Mouse (Mus musculus) frontal cortex, adult 2 months (tissue): ENCODE measurements around the gene Arhgef39. TPM values are rescaled to one million over a fixed set of nuclear protein-coding genes. Genes with fewer than 3 reads are reported as not detected.
"Not testable (repeated sequence)": the region's sequence is repeated elsewhere in the genome, so short reads cannot be mapped to it uniquely, and the experiment has no call there.

Experiments used
- DNase-seq, 2 experiments: peaks; one replicate each; pipeline ENCODE4 v3.0.0; 2022; ENCODE audit warnings: low spot score in 1 of 2; ENCODE audit errors: extremely low spot score in 1 of 2
- polyA plus RNA-seq: library from polyadenylated mRNA; depleted of rRNA; stranded (reverse); fragments of >200 nt; gene quantifications from 2 replicates; pipeline ENCODE4 v1.2.3, GENCODE M21; 2012

Arhgef39 gene
- polyA plus RNA-seq, 1 experiment, result 1.6 TPM

DNA sequence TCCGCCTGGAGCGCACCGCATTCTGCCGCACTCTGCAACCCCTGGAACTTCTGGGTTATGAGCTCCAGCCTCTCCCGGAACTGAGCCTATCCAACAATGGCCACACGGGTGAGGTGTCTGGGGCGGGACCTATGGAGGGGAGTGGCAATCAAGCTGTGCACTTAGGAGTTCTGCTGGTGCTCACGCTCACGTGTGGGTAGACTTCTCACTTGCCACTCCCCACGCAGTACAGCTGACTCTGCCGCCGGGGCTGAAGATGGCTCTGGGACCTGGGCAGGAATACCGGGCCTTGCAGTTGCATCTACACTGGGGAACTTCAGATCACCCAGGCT, 9.1 kb upstream of the Arhgef39 start:
- DNase-seq, result peak in 1 of 2 experiments; percentile 31

DNA sequence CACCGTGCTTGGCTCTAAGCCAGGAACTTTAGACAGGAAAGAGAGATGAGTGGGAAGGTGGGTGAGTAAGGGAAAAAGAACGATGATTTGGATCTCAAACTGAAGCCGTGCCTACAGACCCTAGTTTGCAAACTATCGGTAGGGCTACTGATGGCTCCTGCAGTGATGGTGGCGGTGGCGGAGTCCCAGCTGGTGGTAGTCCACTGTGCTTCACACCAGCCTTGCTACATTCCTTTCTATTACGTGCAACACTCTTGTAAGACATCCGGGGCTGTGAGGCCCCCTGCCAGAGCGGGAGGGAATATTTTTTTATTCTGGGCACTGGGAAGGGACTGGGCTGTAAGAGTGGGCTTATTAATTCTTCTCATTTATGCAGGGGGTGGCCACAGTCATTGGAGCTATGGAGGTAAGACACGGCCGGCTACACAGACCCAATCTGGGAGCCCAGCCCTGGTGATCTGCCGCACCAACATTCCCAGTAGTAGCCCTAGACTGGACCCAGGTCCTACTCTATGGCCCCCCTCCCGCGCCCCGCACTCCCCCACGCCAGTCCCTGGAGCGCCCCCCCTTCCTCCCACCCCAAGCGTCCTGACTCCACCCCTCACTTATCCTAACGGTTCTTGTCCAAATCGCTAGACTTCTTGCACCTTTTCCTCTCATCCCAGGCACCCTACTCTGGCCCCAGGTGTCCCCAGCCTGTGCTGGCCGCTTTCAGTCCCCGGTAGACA, 8.6 kb upstream of the Arhgef39 start:
- no peak for DNase-seq

DNA sequence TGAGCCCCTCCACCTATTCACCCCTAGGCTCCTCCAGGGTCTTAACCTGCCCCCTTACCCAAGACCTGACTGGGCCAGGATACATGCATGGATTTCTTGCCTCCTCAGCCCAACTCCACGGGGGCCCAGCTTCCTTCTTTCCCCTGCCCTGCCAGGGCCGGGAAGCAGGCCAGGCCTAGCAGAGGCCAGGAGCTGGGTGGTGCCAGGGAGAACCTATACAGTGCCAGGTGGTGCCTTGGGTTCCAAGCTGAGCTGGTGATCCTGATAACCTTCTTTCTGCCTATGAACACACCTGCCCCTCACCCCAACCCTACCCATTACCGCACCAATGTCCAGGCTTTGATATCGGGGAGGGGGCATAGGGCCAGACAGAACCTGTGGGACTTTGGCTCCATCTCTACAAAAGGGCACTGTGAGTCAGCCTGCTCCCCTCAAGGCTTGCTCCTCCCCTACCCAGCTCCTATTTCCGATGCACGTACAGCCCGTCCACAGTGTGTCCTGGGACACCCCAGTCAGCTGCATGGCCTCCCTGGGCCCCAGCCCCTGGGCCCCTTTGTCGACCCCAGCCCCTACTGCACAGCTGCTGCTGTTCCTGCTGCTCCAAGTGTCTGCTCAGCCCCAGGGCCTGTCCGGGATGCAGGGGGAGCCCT, 7.2 kb upstream of the Arhgef39 start, which contains the start of gene Car9:
TSS of gene Car9 (plus strand) at position 431 of the 650 bp plus-strand sequence.
- no peak for DNase-seq

DNA sequence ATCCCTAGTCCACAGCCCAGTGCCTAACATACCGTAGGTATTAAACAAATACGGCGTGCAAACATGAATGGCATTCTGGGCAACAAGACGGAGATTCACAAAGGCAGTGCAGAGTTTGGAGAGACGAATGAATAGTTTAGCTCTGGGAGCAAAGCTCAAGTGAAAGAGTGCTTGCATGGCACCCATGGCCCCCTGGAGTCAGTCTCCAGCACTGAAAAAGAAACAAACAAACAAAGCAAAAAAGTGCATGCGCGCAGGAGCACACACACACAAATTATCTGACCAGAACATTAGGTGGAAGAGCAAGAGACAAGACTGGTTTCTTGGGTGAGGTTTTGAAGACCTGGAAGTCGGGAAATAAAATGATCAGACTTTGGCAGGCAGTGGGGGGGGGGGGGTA, 6.6 kb upstream of the Arhgef39 start:
- DNase-seq, result no peak

DNA sequence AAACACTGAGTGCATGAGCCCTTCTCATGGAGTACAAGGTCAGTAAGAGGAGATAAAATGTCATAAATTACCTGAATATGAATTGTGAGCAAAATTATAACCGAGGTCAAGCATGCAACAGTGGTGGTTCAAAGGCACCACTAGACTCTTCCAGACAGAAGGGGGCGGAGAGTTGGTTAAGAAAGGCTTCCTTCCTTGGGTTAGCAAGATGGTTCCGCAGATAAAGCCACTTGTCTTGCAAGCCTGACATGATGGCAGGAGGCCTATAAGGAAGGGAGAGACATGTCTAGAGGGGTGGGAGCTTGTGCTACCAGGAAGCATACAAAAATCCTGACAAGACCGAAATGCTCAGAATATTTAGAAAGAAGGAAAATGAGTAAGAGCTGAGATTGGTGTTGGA, 4.8 kb upstream of the Arhgef39 start:
- DNase-seq, result no peak

DNA sequence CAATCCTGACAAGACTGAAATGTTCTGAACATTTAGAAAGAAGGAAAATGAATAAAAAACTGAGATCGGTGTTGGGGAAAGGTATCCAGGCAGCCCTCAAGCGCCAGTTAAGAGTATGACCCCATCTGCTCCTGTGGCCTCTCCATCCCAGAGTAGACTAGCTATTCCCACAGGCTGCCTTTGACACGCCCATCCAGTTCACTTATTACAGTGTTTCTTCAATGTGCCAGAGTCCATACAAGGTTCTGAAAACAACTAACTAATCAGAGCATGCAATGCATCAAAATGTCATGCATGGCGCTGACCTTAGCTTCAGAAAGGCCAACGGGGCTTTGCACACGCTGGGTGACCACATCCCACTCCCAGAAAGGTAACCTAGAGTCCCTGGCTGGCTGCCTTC, 4.0 kb upstream of the Arhgef39 start:
- DNase-seq, result no peak

DNA sequence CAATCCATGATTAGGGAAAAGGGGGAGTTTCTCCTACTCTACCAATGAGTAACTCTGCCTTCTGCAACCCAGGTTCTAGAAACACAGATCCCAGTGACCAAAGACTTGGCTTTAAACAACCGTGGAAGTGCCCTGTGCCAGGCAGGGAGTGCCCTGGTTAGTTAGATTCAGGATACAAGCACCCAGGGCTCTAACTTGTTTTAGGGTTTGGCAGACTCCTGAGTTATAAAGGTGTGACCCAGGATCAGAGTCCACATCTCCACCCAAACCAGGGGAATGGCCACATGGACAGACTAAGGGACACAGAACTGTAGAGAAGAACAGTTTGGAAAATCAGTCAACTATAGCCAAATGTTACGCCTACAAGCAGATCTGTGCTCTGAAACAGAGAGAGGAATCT, 3.5 kb upstream of the Arhgef39 start:
- DNase-seq, result no peak

DNA sequence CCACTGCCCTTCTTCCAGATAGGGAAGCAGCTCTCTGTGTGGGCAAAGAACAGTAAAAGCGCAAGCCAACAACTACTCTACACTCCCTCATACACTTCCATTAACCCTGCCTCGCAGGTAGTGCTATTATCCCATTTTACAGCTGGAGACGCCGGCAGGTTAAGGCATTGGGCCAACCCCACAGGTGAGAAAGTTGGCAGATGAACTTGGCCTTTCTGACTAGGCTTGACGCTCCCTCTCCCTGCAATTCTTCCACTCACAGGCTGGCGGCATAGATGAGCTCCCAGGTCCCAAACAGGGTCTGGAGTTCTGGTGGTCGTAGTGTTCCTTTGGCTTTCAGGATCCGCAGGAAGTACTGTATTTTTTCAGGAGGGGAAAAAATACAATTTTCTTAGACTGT, 512 bp downstream of the Arhgef39 start:
- no peak for DNase-seq

DNA sequence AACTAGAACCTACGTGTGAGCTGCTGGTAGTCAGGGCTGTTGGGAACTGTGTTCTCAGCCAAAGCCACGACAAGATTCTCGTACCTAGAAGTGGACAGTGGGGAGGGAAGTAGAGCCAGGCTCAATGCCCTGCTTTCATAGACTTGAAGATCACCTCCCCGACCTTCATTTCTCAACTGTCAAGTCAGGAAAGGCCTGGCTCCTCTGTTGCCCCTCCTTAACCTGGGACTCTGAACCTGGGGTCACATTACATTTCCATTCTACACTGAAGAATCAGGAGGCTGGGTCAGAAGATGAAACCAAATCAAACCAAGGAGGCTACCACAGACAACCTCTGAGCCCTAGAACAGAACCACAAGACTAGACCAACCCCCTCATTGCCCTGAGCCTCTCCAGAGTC, 1.5 kb downstream of the Arhgef39 start:
- no peak for DNase-seq

DNA sequence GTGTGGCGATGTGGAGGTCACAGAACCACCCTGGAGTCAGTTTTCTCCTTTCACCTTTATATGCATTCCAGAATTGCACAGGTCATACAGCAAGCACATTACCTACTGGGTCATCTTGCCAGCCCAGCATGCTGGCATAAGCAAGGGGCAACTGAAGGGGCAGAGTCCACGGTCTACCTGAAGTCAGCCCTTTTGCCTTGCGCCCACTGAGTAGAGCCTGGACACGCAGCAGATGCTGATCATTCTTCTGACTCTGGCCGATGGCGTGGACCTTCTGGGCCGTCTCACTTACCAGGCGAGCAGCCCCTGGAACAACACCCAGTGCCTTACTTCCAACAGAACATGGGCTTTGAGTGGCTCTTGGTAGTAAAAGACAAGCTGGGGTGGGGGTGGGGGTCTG, 2.1 kb downstream of the Arhgef39 start:
- no peak for DNase-seq

DNA sequence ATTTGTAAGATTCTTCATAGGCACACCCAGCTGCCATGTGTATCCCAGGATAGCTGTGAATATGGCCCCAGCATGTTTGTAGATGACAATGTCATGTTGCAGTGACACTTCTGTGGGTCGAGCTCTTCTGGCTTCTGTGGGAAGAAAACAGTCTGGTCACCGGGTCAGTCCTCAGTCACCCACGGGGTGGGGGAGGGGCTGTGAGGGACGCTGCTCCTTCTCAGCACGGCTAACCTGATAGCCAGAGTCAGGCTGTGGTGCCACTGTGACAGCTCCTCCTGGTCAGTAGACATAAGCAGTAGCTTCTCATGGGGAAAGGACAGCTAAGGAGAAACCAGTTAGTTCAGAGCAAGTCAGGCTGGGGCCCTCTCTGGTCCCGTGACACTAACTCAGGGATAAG, 2.9 kb downstream of the Arhgef39 start:
- DNase-seq, result no peak

DNA sequence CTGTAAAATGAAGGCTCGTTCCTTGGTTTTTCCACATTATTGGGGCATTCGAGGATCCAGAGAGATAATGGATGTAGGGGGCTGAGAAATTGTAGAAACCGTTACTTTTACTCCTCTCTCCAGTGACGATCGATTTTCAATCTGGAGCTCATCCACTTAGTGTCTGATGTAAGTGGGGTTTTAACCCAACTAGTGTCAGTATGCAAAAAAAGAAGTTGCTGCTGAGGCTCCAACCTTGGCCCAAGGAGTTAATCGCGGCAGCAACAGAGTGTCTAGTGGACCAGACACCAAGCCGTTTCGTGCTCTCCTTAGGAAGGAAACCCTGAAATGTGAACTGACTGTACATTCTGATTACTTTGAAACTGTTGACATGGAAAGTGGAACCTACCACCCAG, 5.7 kb downstream of the Arhgef39 start:
- no peak for DNase-seq

DNA sequence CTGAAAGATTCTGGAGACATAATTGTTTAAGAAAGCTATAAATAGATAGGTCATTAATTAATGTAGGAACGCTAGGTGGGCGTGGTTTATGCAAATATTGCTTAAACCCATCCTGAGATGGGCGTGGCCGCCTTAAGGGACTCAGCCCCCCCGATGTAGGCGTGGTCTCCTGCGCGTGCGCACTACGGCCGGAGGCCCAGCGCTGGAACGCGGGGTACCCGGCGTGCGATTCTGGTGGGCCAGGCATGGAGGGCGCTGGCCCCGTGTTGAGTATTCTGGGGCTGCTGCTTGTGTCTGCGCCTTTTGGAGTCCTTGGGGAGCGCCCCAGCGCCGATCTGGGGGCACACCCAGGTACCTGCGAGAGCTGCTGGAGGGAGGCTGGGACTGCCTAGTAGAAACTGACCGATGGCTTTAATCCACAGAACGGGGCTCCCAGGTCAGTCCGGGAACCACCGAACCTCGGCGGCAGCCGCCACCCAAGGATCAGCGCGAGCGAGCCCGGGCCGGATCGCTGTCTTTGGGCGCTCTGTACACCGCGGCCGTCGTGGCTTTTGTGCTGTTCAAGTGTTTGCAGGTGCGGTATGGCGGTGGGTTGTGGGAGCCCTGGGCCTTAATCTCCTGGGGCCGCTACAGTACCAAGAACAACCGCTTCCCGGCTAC, 6.2 kb downstream of the Arhgef39 start:
- DNase-seq, result peak; percentile 93 to 98

DNA sequence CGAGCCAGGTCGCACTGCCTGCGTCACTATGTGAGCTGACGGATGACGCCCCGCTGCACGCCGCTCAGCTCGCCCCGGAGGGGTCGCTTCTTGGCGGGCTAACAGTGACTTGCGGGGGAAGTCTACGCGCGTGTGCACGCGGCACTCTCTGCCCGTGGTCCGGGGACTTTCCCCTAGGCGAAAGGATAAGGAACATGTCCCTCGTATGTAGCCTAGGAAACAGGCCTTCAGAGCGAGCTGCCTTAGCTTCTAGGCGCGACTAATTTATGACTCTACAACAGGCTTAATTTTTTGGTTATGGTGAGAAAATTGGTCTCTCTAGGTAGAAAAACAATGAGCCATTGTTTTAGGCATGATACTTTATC, 6.7 kb downstream of the Arhgef39 start, which contains the start of gene Ccdc107:
TSS of gene Ccdc107 (plus strand) at position 80 of the 365 bp plus-strand sequence.
- DNase-seq, result peak; percentile 93 to 95

DNA sequence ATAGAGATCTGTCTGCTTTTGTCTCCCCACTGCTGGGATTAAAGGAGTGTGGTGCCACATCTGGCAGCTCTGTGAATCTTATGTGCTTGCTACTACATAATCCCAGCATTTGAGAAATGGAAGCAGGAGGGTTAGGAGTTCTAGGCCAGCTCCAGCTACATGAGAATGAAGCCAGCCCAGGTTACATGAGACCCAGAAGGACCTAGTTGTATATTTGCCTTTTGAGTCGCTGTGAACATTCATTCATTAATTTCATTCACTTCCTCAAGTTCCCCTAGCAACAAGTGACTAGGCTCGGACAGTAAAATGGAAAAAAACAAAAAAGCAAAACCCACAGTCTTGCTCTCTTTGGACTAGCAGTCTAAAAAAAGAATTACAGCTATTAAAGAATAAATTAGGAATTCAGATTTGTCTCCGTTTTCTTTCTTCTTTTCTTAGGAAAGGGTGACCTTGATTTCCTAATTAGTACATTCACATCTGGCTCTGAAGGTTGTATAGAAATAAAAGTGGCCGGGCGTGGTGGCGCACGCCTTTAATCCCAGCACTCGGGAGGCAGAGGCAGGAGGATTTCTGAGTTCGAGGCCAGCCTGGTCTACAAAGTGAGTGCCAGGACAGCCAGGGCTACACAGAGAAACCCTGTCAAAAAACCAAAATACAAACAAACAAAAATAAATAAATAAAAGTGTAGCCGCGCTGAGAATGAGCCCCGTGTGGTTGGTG, 7.2 kb downstream of the Arhgef39 start:
- no peak for DNase-seq

DNA sequence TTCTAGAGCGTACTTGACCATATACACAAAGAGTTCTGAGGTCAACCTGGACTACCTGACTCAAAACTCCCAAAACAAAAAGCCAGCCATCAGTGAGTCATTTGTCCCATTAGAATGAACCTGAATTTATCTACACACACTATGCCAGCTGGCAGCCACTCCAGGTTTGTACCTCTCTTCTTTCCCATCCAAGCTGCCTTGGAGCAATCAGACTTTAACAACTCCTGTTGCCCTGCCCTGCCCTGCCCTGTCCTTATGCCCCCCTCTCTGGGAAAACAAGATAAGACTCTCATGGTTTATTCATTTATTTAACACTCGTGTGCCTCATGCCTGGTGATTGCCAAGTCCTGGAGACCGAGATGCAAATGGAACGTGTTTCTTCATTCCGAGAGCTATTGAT, 8.7 kb downstream of the Arhgef39 start:
- DNase-seq, result no peak

DNA sequence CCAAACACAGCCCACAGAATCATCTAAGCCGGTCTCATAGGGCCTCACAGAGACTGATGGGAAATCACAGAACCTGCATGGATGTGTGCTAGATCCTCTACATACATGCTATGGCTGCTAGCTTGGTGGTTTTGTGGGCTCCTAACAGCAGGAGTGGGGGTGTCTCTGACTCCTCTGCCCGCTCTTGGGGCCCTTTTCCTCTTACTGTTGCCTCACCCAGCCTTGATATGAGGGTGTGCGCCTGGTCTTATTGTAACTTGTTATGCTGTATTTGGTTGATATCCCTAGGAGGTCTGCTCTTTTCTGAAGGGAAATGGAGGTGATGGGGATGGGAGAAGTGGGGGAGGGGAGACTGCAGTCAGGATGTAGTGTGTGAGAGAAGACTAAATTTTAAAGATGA, 9.9 kb downstream of the Arhgef39 start:
- DNase-seq, result no peak

DNA sequence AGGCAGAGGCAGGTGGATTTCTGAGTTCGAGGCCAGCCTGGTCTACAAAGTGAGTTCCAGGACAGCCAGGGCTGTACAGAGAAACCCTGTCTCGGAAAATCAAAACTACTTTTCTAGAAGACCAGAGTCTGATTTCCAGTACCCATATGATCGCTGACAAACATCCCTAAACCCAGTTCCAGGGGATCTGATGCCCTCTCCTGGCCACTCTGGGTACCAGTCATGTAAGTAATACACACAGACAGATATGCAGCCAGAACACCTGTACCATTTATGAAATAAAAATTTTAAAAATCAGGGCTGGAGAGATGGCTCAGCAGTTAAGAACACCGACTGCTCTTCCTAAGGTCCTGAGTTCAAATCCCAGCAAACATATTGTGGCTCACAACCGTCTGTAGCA, 13.8 kb downstream of the Arhgef39 start:
- DNase-seq, result not testable (repeated sequence)

DNA sequence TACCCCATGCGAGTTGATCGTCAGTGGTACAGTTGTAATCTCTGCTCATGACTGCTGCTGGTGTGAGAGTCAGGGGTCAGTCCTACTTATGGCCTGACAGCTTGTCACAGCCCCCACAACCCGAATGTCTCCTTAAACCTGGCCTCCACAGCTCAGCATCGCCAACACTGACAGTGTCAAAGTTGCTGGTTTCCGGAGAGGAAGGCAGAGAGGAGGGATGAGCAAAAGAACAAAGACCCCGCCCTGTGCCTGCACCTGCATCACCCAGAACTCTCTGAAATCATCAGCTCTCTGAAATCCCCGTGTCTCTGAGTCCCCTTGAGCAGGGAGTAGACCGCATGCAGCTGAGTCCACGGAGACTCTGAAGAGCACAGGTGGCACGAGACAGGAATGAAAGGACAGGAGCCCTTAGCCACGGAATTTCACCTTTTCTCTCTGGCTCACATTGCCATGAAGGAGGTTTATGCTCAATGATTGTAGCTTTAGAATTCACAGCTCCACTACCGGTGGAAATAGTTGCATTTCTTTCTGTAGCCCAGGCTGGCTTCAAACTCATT, 15.9 kb downstream of the Arhgef39 start, which contains the start of gene Sit1:
TSS of gene Sit1 (minus strand) at position 200 of the 557 bp plus-strand sequence.
- no peak for DNase-seq

DNA sequence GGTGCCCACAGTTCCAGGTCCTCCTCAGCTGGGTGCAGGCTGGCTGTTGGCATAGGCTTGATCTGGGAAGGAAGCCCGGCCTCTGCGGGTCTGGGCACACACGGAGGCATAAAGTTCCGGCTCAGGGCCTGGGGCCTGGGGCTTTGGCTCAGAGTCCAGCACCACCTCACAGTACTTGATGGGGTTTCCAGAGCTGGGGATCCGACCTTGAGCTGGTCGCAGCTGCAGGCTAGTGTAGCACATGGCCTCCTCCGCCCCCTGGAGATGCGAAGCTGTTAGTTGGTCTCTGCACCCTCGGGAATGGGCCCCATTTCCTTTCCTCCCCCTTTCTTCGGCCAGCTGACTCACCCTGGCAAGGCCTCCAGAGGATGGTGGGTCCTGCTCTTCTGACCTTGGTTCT, 16.9 kb downstream of the Arhgef39 start:
- no peak for DNase-seq

DNA sequence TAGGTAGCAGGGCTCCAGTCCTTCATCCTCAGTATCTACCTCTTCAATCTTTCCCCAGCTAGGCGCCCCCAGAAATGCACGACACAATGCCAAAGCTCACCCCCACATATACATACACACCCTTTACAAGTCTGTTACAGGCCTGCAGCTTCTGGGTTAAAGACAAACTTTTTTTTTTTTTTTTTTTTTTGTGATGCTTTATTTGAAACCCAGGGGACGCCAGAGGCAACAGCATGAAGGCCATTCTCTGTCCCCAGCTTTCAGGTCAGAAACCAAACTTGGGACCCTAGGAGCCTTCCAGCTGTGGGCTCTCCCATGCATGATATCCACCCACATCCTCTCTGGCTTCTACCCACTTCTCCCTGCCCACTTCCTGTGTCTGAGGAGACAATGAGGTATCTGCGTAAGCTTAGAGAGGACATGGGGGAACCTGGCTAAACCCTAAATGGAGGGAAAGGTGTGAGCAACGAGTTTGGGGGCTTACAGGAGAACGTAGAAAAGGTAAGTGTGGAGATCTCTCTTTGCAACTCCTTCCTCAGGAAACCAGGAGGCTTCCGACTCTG, 17.5 kb downstream of the Arhgef39 start:
- no peak for DNase-seq
